9 mouse cellular contexts compared by ENCODE assay signal in the genomic region with DNA sequence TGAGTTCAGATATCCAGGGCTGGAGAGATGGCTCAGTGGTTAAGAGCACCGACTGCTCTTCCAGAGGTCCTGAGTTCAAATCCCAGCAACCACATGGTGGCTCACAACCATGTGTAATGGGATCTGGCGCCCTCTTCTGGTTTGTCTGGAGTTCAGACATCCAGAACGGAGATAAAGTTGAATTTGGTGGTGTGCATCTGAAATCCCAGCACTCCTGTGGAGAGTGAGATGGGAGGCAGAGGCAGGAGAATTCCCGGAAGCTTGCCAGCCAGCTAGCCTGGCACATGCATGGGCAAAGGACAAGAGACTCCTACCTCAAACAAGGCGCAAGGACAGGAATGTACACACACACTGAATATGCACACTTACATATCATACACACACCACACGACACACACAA. TPM values are rescaled to one million over a fixed set of nuclear protein-coding genes. Genes with fewer than 3 reads are reported as not detected.
DNase-seq lines count a peak whose midpoint lies in the region; ATAC-seq lines count a peak whose summit lies in the region.
"Had no signal": no experiment of that assay in that cellular context is flagged by ENCODE, and none has a peak within 500 bp of the region (broad histone marks: within the 10 kb centered on the region; RNA-seq: fewer than 3 reads in every experiment).

No protein-coding gene starts in this region.

- no peak overlapping the region for H3K27ac ChIP-seq in kidney, embryonic 14.5 days (ENCODE audit: low read depth, low read length)
- H3K27ac ChIP-seq in liver, embryonic 11.5 days (ENCODE audit: low read depth, low read length): peak overlapping the region; percentile 93
- no peak overlapping the region for H3K27ac ChIP-seq in limb, embryonic 10.5 days

- H3K36me3 ChIP-seq in kidney, embryonic 14.5 days (ENCODE audit: control insufficient read depth, insufficient read depth, low read length): peaks cover 26% of the 10 kb centered on the region; the same call in 1 of the 2 replicates
- peaks cover 8% of the 10 kb centered on the region; the same call in 1 of the 2 replicates for H3K36me3 ChIP-seq in liver, embryonic 11.5 days (ENCODE audit: control insufficient read depth, insufficient read depth, low read length)
- peaks cover 71% of the 10 kb centered on the region for H3K36me3 ChIP-seq in limb, embryonic 10.5 days

- no peak overlapping the region for H3K9ac ChIP-seq in kidney, embryonic 14.5 days (ENCODE audit: low read depth, low read length)
- H3K9ac ChIP-seq in liver, embryonic 11.5 days (ENCODE audit: low read depth, low read length): peak overlapping the region; percentile 53
- H3K9ac ChIP-seq: stomach, embryonic 15.5 days had no signal

- DNase-seq in adrenal gland, postnatal 14 days: peak; percentile 58
- DNase-seq in adrenal gland, adult 8-10 months: no peak
- DNase-seq in kidney, postnatal 10 days: peak; percentile 46
- DNase-seq in B cell, adult 2 months: peak; percentile 60 to 64
- no peak for DNase-seq in liver, embryonic 11.5 days (ENCODE audit: low spot score)
- no peak for DNase-seq in limb, embryonic 10.5 days (ENCODE audit: low spot score)
- DNase-seq in ovary, postnatal 14 days (ENCODE audit: low spot score): no peak

- H3K4me1 ChIP-seq in kidney, embryonic 14.5 days (ENCODE audit: control insufficient read depth, insufficient read depth, low read length): peaks cover 44% of the 10 kb centered on the region
- peaks cover 72% of the 10 kb centered on the region for H3K4me1 ChIP-seq in liver, embryonic 11.5 days (replicated peaks; ENCODE audit: control insufficient read depth, insufficient read depth, low read length)
- H3K4me1 ChIP-seq in limb, embryonic 10.5 days: peaks cover 81% of the 10 kb centered on the region

- WGBS in kidney, embryonic 14.5 days: 90% methylated on average over 6 of the region's 6 CpGs
- WGBS in liver, embryonic 11.5 days: 78% methylated on average over 6 of the region's 6 CpGs
- 92% methylated on average over 6 of the region's 6 CpGs for WGBS in limb, embryonic 10.5 days

- no peak for ATAC-seq in kidney, embryonic 14.5 days (ENCODE audit: low FRiP score, low TSS enrichment)
- ATAC-seq in liver, embryonic 11.5 days (replicated peaks; ENCODE audit: low FRiP score): no peak

- H3K27me3 ChIP-seq in kidney, embryonic 14.5 days (ENCODE audit: control insufficient read depth, insufficient read depth, low read length): no peaks in the 10 kb centered on the region
- no peaks in the 10 kb centered on the region for H3K27me3 ChIP-seq in liver, embryonic 11.5 days (replicated peaks; ENCODE audit: control insufficient read depth, insufficient read depth, low read length)
- no peaks in the 10 kb centered on the region for H3K27me3 ChIP-seq in limb, embryonic 10.5 days (ENCODE audit: low read depth, poor library complexity, severe bottlenecking)
- H3K27me3 ChIP-seq: stomach, embryonic 15.5 days had no signal

- H3K9me3 ChIP-seq in kidney, embryonic 14.5 days (ENCODE audit: control insufficient read depth, low read length): no peaks in the 10 kb centered on the region
- H3K9me3 ChIP-seq in liver, embryonic 11.5 days (ENCODE audit: control insufficient read depth, low read length): no peaks in the 10 kb centered on the region
- no peaks in the 10 kb centered on the region for H3K9me3 ChIP-seq in limb, embryonic 10.5 days (replicated peaks)
- H3K9me3 ChIP-seq: stomach, embryonic 15.5 days had no signal

- no peak overlapping the region for H3K4me2 ChIP-seq in kidney, embryonic 14.5 days (replicated peaks; ENCODE audit: low read depth, low read length)
- peak overlapping the region; percentile 63 for H3K4me2 ChIP-seq in liver, embryonic 11.5 days

- no peak overlapping the region for H3K4me3 ChIP-seq in kidney, embryonic 14.5 days (ENCODE audit: low read length)
- no peak overlapping the region; the same call in 1 of the 2 replicates for H3K4me3 ChIP-seq in liver, embryonic 11.5 days (ENCODE audit: low read depth, low read length)
- no peak overlapping the region for H3K4me3 ChIP-seq in limb, embryonic 10.5 days
- H3K4me3 ChIP-seq: stomach, embryonic 15.5 days had no signal

RNA-seq across cellular contexts. Expression of a gene that starts 4.6 kb away (rescaled TPM):
- total RNA-seq in adrenal gland, postnatal 14 days (2021): 72.5 and 83.6 TPM in 2 replicates
- 100 to 1,000 TPM in 1 of 4 experiments, 10 to 100 TPM in 3; 49.8 to 100 (median 77.4) TPM for total RNA-seq in adrenal gland, adult 8-10 months (2022)
- 40.0 and 48.5 TPM in 2 replicates for polyA plus RNA-seq in kidney, embryonic 14.5 days (2014; fragmentation: Nextera tagmentation; extraction: Ambion mirVana)
- 24.3 and 26.5 TPM in 2 replicates for polyA plus RNA-seq in liver, embryonic 11.5 days (2014; fragmentation: Nextera tagmentation; extraction: Ambion mirVana)
- 36.6 and 47.0 TPM in 2 replicates for polyA plus RNA-seq in limb, embryonic 10.5 days (2016; fragmentation: Nextera tagmentation; extraction: Ambion mirVana)

RNA-seq across cellular contexts. Expression of a gene that starts 37.1 kb away (rescaled TPM):
- total RNA-seq in adrenal gland, postnatal 14 days (2021): 13.7 and 26.8 TPM in 2 replicates
- 10 to 100 TPM; 11.6 to 18.9 (median 17.2) TPM for total RNA-seq in adrenal gland, adult 8-10 months (2022)
- 32.2 and 39.0 TPM in 2 replicates for polyA plus RNA-seq in kidney, embryonic 14.5 days (2014; fragmentation: Nextera tagmentation; extraction: Ambion mirVana)
- 10.6 and 11.0 TPM in 2 replicates for polyA plus RNA-seq in liver, embryonic 11.5 days (2014; fragmentation: Nextera tagmentation; extraction: Ambion mirVana)
- 4.3 and 5.8 TPM in 2 replicates for polyA plus RNA-seq in limb, embryonic 10.5 days (2016; fragmentation: Nextera tagmentation; extraction: Ambion mirVana)

RNA-seq across cellular contexts. Expression of a gene that starts 57.9 kb away (rescaled TPM):
- 19.0 and 22.7 TPM in 2 replicates for total RNA-seq in adrenal gland, postnatal 14 days (2021)
- 10 to 100 TPM; 21.0 to 45.5 (median 36.7) TPM for total RNA-seq in adrenal gland, adult 8-10 months (2022)
- 19.4 and 26.8 TPM in 2 replicates for polyA plus RNA-seq in kidney, embryonic 14.5 days (2014; fragmentation: Nextera tagmentation; extraction: Ambion mirVana)
- polyA plus RNA-seq in liver, embryonic 11.5 days (2014; fragmentation: Nextera tagmentation; extraction: Ambion mirVana): 13.2 and 14.4 TPM in 2 replicates
- polyA plus RNA-seq in limb, embryonic 10.5 days (2016; fragmentation: Nextera tagmentation; extraction: Ambion mirVana): 24.2 and 24.9 TPM in 2 replicates

Comparison
In these comparisons a context has a peak if more than half of its experiments do, and no peak if none do; other contexts are left out.
1. DNase-seq: peak in adrenal gland, postnatal 14 days (single experiment), kidney, postnatal 10 days (single experiment) and B cell, adult 2 months (2 of 2); none in adrenal gland, adult 8-10 months (single experiment), liver, embryonic 11.5 days (single experiment), limb, embryonic 10.5 days (single experiment) and ovary, postnatal 14 days (single experiment).